Mouse (Mus musculus): ENCODE data around the gene Dcaf6.

The Dcaf6 gene

GRCm38 (mm10) chr1:165460360-165460800, at the start of gene Dcaf6, which contains the start of gene Mpc2:
Dcaf6 (minus strand) TSS chr1:165460475.
Mpc2 (plus strand) TSS chr1:165460637.
- DNase-seq = peak; percentile 99 to 100

GRCm38 (mm10) chr1:165506303-165506702, 46.0 kb upstream of the Dcaf6 start:
- DNase-seq = no peak

- peak; percentile 59 to 65 for DNase-seq
Observed at GRCm38 (mm10) chr1:165503307-165504024, 43.2 kb upstream of the Dcaf6 start.

GRCm38 (mm10) chr1:165498856-165499255, 38.6 kb upstream of the Dcaf6 start:
- DNase-seq = no peak

- DNase-seq = no peak
Observed at GRCm38 (mm10) chr1:165489197-165489596, 28.9 kb upstream of the Dcaf6 start.

- DNase-seq = no peak
Observed at GRCm38 (mm10) chr1:165486108-165486507, 25.8 kb upstream of the Dcaf6 start.

- DNase-seq = no peak
Observed at GRCm38 (mm10) chr1:165484688-165485233, 24.5 kb upstream of the Dcaf6 start, which contains the start of gene Adcy10. Adcy10 (plus strand) TSS chr1:165485183.

- no peak for DNase-seq
Observed at GRCm38 (mm10) chr1:165471490-165471889, 11.2 kb upstream of the Dcaf6 start.

GRCm38 (mm10) chr1:165469717-165470116, 9.4 kb upstream of the Dcaf6 start:
- DNase-seq = no peak

GRCm38 (mm10) chr1:165468971-165469370, 8.7 kb upstream of the Dcaf6 start:
- no peak for DNase-seq

GRCm38 (mm10) chr1:165464574-165464973, 4.3 kb upstream of the Dcaf6 start:
- no peak for DNase-seq

- DNase-seq = no peak
Observed at GRCm38 (mm10) chr1:165462861-165463260, 2.6 kb upstream of the Dcaf6 start.

GRCm38 (mm10) chr1:165461681-165462080, 1.4 kb upstream of the Dcaf6 start:
- DNase-seq = peak in 1 of 2 experiments; percentile 10

- DNase-seq = peak; percentile 99 to 100
Observed at GRCm38 (mm10) chr1:165460801-165461377, 614 bp upstream of the Dcaf6 start.

- peak; percentile 59 to 67 for DNase-seq
Observed at GRCm38 (mm10) chr1:165459503-165460181, 633 bp downstream of the Dcaf6 start.

- no peak for DNase-seq
Observed at GRCm38 (mm10) chr1:165459041-165459502, 1.2 kb downstream of the Dcaf6 start.

- DNase-seq = no peak
Observed at GRCm38 (mm10) chr1:165441719-165442118, 18.6 kb downstream of the Dcaf6 start.

- no peak for DNase-seq
Observed at GRCm38 (mm10) chr1:165441201-165441600, 19.1 kb downstream of the Dcaf6 start.

GRCm38 (mm10) chr1:165440788-165441187, 19.5 kb downstream of the Dcaf6 start:
- DNase-seq = no peak

GRCm38 (mm10) chr1:165438289-165439021, 21.8 kb downstream of the Dcaf6 start:
- DNase-seq = no peak

- no peak for DNase-seq
Observed at GRCm38 (mm10) chr1:165432883-165433282, 27.4 kb downstream of the Dcaf6 start.

GRCm38 (mm10) chr1:165426254-165426653, 34.0 kb downstream of the Dcaf6 start:
- no peak for DNase-seq
